Mouse (Mus musculus) neural tube, embryonic 11.5 days (tissue): ENCODE measurements at regions not wholly inside any gene's neighbourhood (a gene's known extent, or its start where the extent isn't known, plus 50 kb on each side); places are given as distances from the start of the nearest gene placed in this dataset.

Source experiments
- ATAC-seq: fragments of 200-750 bp; cut with Nextera tagmentation; 2 replicates; pipeline ENCODE4 v1.8.0; 2017; ENCODE audit warnings: moderate number of reproducible peaks, mild to moderate bottlenecking, moderate TSS enrichment, moderate library complexity; ENCODE audit not compliant: insufficient read depth, low FRiP score, low TSS enrichment
- DNase-seq: peaks from one replicate; pipeline ENCODE4 v3.0.0-alpha.2; 2015; ENCODE audit warnings: low spot score
- H3K27ac ChIP-seq: fragments of 300-500 bp; sonication (generic); 2 replicates; pipeline ENCODE4 v1.5.1; 2014; ENCODE audit warnings: low read depth, mild to moderate bottlenecking, low read length
- H3K27me3 ChIP-seq: fragments of 300-500 bp; sonication (generic); 2 replicates; pipeline ENCODE4 v1.6.1; 2014; ENCODE audit warnings: mild to moderate bottlenecking, low read length, mixed read lengths; ENCODE audit not compliant: control insufficient read depth, insufficient read depth
- H3K36me3 ChIP-seq: fragments of 300-500 bp; sonication (generic); 2 replicates; pipeline ENCODE4 v1.6.1; 2014; ENCODE audit warnings: mild to moderate bottlenecking, low read length, moderate library complexity, mixed read lengths; ENCODE audit not compliant: control insufficient read depth, insufficient read depth
- H3K4me1 ChIP-seq: fragments of 300-500 bp; sonication (generic); 2 replicates; pipeline ENCODE4 v1.6.1; 2014; ENCODE audit warnings: low read length, mixed read lengths; ENCODE audit not compliant: control insufficient read depth, insufficient read depth
- H3K4me2 ChIP-seq: fragments of 300-500 bp; sonication (generic); 2 replicates; pipeline ENCODE4 v1.6.1; 2014; ENCODE audit warnings: low read depth, mild to moderate bottlenecking, moderate library complexity
- H3K4me3 ChIP-seq: fragments of 300-500 bp; sonication (generic); 2 replicates; pipeline ENCODE4 v1.5.1; 2014; ENCODE audit warnings: low read depth, low read length
- H3K9ac ChIP-seq: fragments of 300-500 bp; sonication (generic); 2 replicates; pipeline ENCODE4 v1.6.1; 2014; ENCODE audit warnings: mild to moderate bottlenecking, low read length
- H3K9me3 ChIP-seq: fragments of 300-500 bp; sonication (generic); 2 replicates; pipeline ENCODE4 v1.6.1; 2016; ENCODE audit warnings: low read length; ENCODE audit not compliant: control insufficient read depth
- WGBS: fragments of 180-500 bp; shearing (Covaris S2); extraction: QIAGEN DNeasy Blood & Tissue Kit; methylation state at CpG from one replicate; pipeline ENCODE4 v1.1.7; 2014; 5-methylcytosine and 5-hydroxymethylcytosine counted together

- Histone ChIP-seq H3K36me3 (no peaks in the 10 kb centered on the region), H3K27ac (no peak overlapping the region), H3K9me3 (no peaks in the 10 kb centered on the region), H3K27me3 (no peaks in the 10 kb centered on the region), H3K4me2 (no peak overlapping the region), H3K4me3 (no peak overlapping the region), H3K9ac (no peak overlapping the region), H3K4me1 (no peaks in the 10 kb centered on the region)
- no peak for DNase-seq
- no peak for ATAC-seq
- 67% methylated on average over 7 of the region's 7 CpGs for WGBS
These were observed 279.9 kb upstream of the Spred2 start for GRCm38 (mm10) chr11:19644116-19644795.

- Histone ChIP-seq H3K4me1 (no peaks in the 10 kb centered on the region), H3K9ac (no peak overlapping the region), H3K27ac (no peak overlapping the region), H3K9me3 (no peaks in the 10 kb centered on the region), H3K27me3 (no peaks in the 10 kb centered on the region), H3K4me2 (no peak overlapping the region), H3K4me3 (no peak overlapping the region), H3K36me3 (no peaks in the 10 kb centered on the region)
- DNase-seq (no peak), ATAC-seq (no peak)
- WGBS, result 75% methylated on average over 5 of the region's 5 CpGs
These were observed 279.1 kb upstream of the Spred2 start for GRCm38 (mm10) chr11:19645106-19645505.

GRCm38 (mm10) chr11:19651522-19651921 lies 272.7 kb upstream of the Spred2 start:
- Histone ChIP-seq H3K27me3 (no peaks in the 10 kb centered on the region), H3K4me3 (no peak overlapping the region), H3K9ac (no peak overlapping the region), H3K4me1 (no peaks in the 10 kb centered on the region), H3K36me3 (no peaks in the 10 kb centered on the region), H3K27ac (no peak overlapping the region), H3K4me2 (no peak overlapping the region), H3K9me3 (no peaks in the 10 kb centered on the region)
- WGBS, result 95% methylated on average over 6 of the region's 6 CpGs
- ATAC-seq (no peak), DNase-seq (no peak)

GRCm38 (mm10) chr11:19651929-19652328 lies 272.2 kb upstream of the Spred2 start:
- Histone ChIP-seq H3K9ac (no peak overlapping the region), H3K4me2 (no peak overlapping the region), H3K36me3 (no peaks in the 10 kb centered on the region), H3K27ac (no peak overlapping the region), H3K4me1 (no peaks in the 10 kb centered on the region), H3K4me3 (no peak overlapping the region), H3K27me3 (no peaks in the 10 kb centered on the region), H3K9me3 (no peaks in the 10 kb centered on the region)
- WGBS, result 94% methylated on average over 7 of the region's 7 CpGs
- ATAC-seq (no peak), DNase-seq (no peak)

GRCm38 (mm10) chr11:19659511-19659910 lies 264.7 kb upstream of the Spred2 start:
- no peaks in the 10 kb centered on the region for H3K4me1 ChIP-seq
- no peak for DNase-seq
- no peak overlapping the region for H3K27ac ChIP-seq
- WGBS, result 69% methylated on average over 4 of the region's 4 CpGs
- no peak overlapping the region for H3K9ac ChIP-seq
- H3K9me3 ChIP-seq, result no peaks in the 10 kb centered on the region
- H3K27me3 ChIP-seq, result no peaks in the 10 kb centered on the region
- ATAC-seq, result no peak
- H3K36me3 ChIP-seq, result no peaks in the 10 kb centered on the region
- no peak overlapping the region for H3K4me2 ChIP-seq
- no peak overlapping the region for H3K4me3 ChIP-seq

- no peaks in the 10 kb centered on the region for H3K9me3 ChIP-seq
- no peaks in the 10 kb centered on the region for H3K27me3 ChIP-seq
- H3K27ac ChIP-seq, result no peak overlapping the region
- no peak overlapping the region for H3K9ac ChIP-seq
- 89% methylated on average over 4 of the region's 4 CpGs for WGBS
- DNase-seq (no peak), ATAC-seq (no peak)
- H3K4me2 ChIP-seq, result no peak overlapping the region
- H3K4me3 ChIP-seq, result no peak overlapping the region
- H3K4me1 ChIP-seq, result no peaks in the 10 kb centered on the region
- H3K36me3 ChIP-seq, result no peaks in the 10 kb centered on the region
These were observed 257.4 kb upstream of the Spred2 start for GRCm38 (mm10) chr11:19666732-19667131.

- Histone ChIP-seq H3K27me3 (no peaks in the 10 kb centered on the region), H3K9me3 (no peaks in the 10 kb centered on the region), H3K4me1 (no peaks in the 10 kb centered on the region), H3K4me2 (no peak overlapping the region), H3K36me3 (no peaks in the 10 kb centered on the region), H3K27ac (no peak overlapping the region), H3K9ac (no peak overlapping the region), H3K4me3 (no peak overlapping the region)
- ATAC-seq (peak; percentile 45; the same call in 1 of the 2 replicates), DNase-seq (peak; percentile 49)
- 54% methylated on average over 13 of the region's 13 CpGs for WGBS
These were observed 253.2 kb upstream of the Spred2 start for GRCm38 (mm10) chr11:19670853-19671530.

DNA sequence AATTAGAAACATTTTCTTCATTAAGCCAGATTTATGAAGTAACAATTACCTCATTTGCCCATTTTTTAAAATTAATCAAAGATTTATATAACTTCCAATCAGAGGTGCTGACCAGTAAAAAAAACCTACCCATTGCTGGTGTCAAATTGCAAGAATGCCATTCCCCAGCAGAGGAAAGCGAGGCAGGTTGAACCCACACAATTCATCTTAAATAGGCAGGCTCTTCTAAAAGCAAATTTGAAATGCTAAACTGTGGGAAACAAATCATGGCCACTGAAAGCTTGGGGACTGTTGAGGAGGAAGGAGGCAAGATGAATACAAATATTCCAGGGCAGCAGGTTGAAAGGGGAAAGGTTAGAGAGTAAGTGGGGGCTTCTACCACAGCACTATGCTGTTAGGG lies 251.2 kb upstream of the Spred2 start:
- no peak overlapping the region for H3K27ac ChIP-seq
- ATAC-seq (no peak), DNase-seq (no peak)
- no peaks in the 10 kb centered on the region for H3K27me3 ChIP-seq
- H3K36me3 ChIP-seq, result no peaks in the 10 kb centered on the region
- no peaks in the 10 kb centered on the region for H3K4me1 ChIP-seq
- H3K4me3 ChIP-seq, result no peak overlapping the region
- WGBS, result 12% methylated on average over 1 of the region's 1 CpGs
- H3K9ac ChIP-seq, result no peak overlapping the region
- no peak overlapping the region for H3K4me2 ChIP-seq
- no peaks in the 10 kb centered on the region for H3K9me3 ChIP-seq

- no peak for DNase-seq
- no peak overlapping the region for H3K9ac ChIP-seq
- no peaks in the 10 kb centered on the region for H3K9me3 ChIP-seq
- H3K27ac ChIP-seq, result no peak overlapping the region
- no peak overlapping the region for H3K4me3 ChIP-seq
- no peaks in the 10 kb centered on the region for H3K36me3 ChIP-seq
- no peaks in the 10 kb centered on the region for H3K4me1 ChIP-seq
- 96% methylated on average over 1 of the region's 1 CpGs for WGBS
- H3K27me3 ChIP-seq, result no peaks in the 10 kb centered on the region
- H3K4me2 ChIP-seq, result no peak overlapping the region
- no peak for ATAC-seq
These were observed 247.7 kb upstream of the Spred2 start for GRCm38 (mm10) chr11:19676514-19676913.
